Mouse (Mus musculus) intestine, postnatal 0 days (tissue): ENCODE results near the gene Gmds. TPM values are rescaled to one million over a fixed set of nuclear protein-coding genes. Genes with fewer than 3 reads are reported as not detected.

Source experiments
- ATAC-seq: fragments of 200-750 bp; cut with Nextera tagmentation; 2 replicates; pipeline ENCODE4 v1.8.0; 2017; ENCODE audit warnings: mild to moderate bottlenecking, moderate TSS enrichment, moderate library complexity
- H3K27ac ChIP-seq: fragments of 300-500 bp; sonication (generic); 2 replicates; pipeline ENCODE4 v1.5.1; 2014; ENCODE audit warnings: mild to moderate bottlenecking, low read depth, low read length, moderate library complexity
- H3K27me3 ChIP-seq: fragments of 300-500 bp; sonication (generic); replicated peaks from 2 replicates; pipeline ENCODE4 v1.6.1; 2014; ENCODE audit warnings: low read length, mixed read lengths; ENCODE audit not compliant: control insufficient read depth, insufficient read depth
- H3K36me3 ChIP-seq: fragments of 300-500 bp; sonication (generic); 2 replicates; pipeline ENCODE4 v1.6.1; 2014; ENCODE audit warnings: mild to moderate bottlenecking, moderate library complexity; ENCODE audit not compliant: control insufficient read depth, insufficient read depth
- H3K4me1 ChIP-seq: fragments of 300-500 bp; sonication (generic); replicated peaks from 2 replicates; pipeline ENCODE4 v1.6.1; 2014; ENCODE audit warnings: antibody characterized with exemption, low read length, mixed read lengths; ENCODE audit not compliant: control insufficient read depth, insufficient read depth
- H3K4me2 ChIP-seq: fragments of 300-500 bp; sonication (generic); replicated peaks from 2 replicates; pipeline ENCODE4 v1.6.1; 2014; ENCODE audit warnings: low read depth, mild to moderate bottlenecking, moderate library complexity
- H3K4me3 ChIP-seq: fragments of 300-500 bp; sonication (generic); 2 replicates; pipeline ENCODE4 v1.5.1; 2014; ENCODE audit warnings: low read depth, low read length
- H3K9ac ChIP-seq: fragments of 300-500 bp; sonication (generic); 2 replicates; pipeline ENCODE4 v1.6.1; 2014; ENCODE audit warnings: mild to moderate bottlenecking, low read depth, low read length
- H3K9me3 ChIP-seq: fragments of 300-500 bp; sonication (generic); 2 replicates; pipeline ENCODE4 v1.6.1; 2016; ENCODE audit warnings: mixed run types; ENCODE audit not compliant: control insufficient read depth
- CTCF ChIP-seq: sonication (generic); IDR thresholded peaks from 2 replicates; pipeline ENCODE4 v1.5.1; 2016; ENCODE audit warnings: low read depth, mild to moderate bottlenecking, control low read depth, antibody characterized with exemption, moderate library complexity
- WGBS: fragments of 180-500 bp; shearing (Covaris S2); extraction: QIAGEN DNeasy Blood & Tissue Kit; methylation state at CpG from one replicate; pipeline ENCODE4 v1.1.7; 2014; 5-methylcytosine and 5-hydroxymethylcytosine counted together
- polyA plus RNA-seq: library from polyadenylated mRNA; unstranded; fragments of >200 nt; fragmentation: Nextera tagmentation; extraction: Ambion mirVana; gene quantifications from 2 replicates; pipeline ENCODE4 v1.2.1, GENCODE M21; 2015

Gene Gmds
- polyA plus RNA-seq, 1 experiment from 2014 or later: 126 TPM

- no peak overlapping the region for H3K4me3 ChIP-seq
- no peaks in the 10 kb centered on the region for H3K27me3 ChIP-seq
- no peak for ATAC-seq
- no peaks in the 10 kb centered on the region for H3K4me1 ChIP-seq
- H3K36me3 ChIP-seq: no peaks in the 10 kb centered on the region
- no peak overlapping the region for H3K9ac ChIP-seq
- no peak overlapping the region for H3K27ac ChIP-seq
- H3K4me2 ChIP-seq: no peak overlapping the region
- no peaks in the 10 kb centered on the region for H3K9me3 ChIP-seq
- WGBS: 64% methylated on average over 1 of the region's 1 CpGs
- TF ChIP-seq CTCF: no peak
Observed at GRCm38 (mm10) chr13:32115468-32115867, 223.1 kb downstream of the Gmds start.

DNA sequence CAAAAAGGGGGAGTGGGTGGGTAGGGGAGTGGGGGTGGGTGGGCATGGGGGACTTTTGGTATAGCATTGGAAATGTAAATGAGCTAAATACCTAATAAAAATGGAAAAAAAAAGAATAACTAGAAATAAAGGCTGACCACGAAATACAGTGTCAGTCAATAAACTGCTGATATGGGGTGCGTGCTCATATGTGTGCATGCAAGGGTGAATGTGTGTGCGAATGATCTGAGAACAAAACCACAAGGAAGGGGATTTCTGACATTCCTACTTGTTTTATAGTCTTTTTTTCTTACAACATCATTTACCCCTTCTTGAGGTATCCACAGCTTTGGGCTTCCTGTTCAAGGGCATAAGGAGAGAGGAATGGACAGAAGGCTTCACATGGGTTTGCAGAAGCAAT is 224.7 kb downstream of the Gmds start:
- TF ChIP-seq CTCF: no peak

DNA sequence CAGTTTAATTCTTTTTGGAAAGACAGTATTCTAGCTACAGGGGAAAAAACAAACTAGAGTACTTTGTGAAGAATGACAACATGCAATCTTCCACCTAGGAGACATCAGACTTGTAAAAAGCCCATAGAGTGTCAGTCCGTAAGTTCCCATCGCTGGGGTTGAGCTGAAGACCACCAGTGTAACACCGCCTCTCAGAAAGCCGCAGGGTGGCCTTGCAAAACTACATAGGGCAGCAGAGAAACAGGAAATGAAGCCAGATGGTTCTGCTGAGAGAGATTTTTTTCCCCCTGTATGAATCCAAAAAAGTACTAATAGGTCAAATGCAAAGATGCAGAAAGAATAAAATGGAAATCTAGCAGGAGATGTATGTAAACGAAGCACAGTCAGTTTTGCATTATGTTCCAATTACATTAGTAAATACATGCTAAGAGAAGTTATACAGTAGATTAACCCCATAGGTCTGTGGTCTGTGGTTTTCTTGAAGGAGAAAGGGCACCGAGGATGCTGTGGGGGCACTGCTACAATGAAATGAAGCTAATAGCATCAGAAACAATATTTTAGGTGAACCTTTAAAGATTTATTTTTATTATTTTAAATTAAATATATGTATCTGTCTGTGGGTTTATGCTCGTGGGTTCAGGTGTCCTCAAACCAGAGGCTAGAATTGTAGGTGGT is 250.1 kb downstream of the Gmds start:
- Histone ChIP-seq H3K4me1 (no peaks in the 10 kb centered on the region), H3K27ac (no peak overlapping the region), H3K4me3 (no peak overlapping the region), H3K9me3 (no peaks in the 10 kb centered on the region), H3K36me3 (no peaks in the 10 kb centered on the region), H3K9ac (no peak overlapping the region), H3K27me3 (no peaks in the 10 kb centered on the region), H3K4me2 (no peak overlapping the region)
- no peak for TF ChIP-seq CTCF
- WGBS: 79% methylated on average over 7 of the region's 7 CpGs
- ATAC-seq: no peak

More for the DNA sequence above, 224.7 kb downstream of the Gmds start:
- no peak for ATAC-seq
- Histone ChIP-seq H3K9me3 (no peaks in the 10 kb centered on the region), H3K36me3 (no peaks in the 10 kb centered on the region), H3K4me1 (no peaks in the 10 kb centered on the region), H3K9ac (no peak overlapping the region), H3K27me3 (no peaks in the 10 kb centered on the region), H3K27ac (no peak overlapping the region), H3K4me2 (no peak overlapping the region), H3K4me3 (no peak overlapping the region)
- WGBS: over 99% methylated on average over 3 of the region's 3 CpGs

DNA sequence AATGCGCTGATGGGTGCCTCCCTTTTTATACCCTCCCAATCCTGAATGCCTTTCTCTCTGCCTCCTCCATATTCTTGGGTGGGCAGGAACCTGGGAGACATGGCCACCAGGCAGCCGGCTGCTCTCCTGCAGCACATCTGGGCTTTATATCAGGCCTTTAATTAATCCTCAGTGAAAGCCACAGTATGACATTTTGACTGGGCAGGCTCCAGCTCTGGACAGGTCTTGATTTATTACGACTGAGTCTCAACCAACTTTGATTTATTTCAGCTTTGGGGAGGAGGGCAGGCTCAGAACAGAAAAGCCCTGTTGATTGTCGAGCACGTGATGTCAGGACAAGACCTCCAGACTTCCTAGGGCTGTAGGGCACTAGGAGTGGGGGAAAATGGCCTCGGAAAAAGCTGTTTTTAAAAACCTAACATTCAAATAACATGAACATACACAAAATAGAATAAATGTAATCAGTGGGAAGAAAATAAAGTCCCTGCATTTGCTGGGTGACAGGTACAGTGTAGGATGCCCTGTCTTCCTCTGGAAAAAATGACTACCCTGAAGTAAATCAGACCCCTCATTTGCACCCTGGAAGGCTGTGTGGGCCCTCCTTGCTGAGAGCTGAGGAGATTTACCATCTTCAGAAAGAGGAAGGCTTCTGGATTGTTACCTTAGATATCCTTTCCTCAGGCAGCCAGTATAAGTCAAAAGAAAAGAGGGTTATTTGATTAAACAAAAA is 257.9 kb downstream of the Gmds start:
- Histone ChIP-seq H3K4me3 (no peak overlapping the region), H3K27me3 (no peaks in the 10 kb centered on the region), H3K4me2 (no peak overlapping the region), H3K36me3 (no peaks in the 10 kb centered on the region), H3K27ac (no peak overlapping the region), H3K9ac (no peak overlapping the region), H3K4me1 (no peaks in the 10 kb centered on the region), H3K9me3 (no peaks in the 10 kb centered on the region)
- TF ChIP-seq CTCF: no peak
- no peak for ATAC-seq
- 50% methylated on average over 6 of the region's 6 CpGs for WGBS

DNA sequence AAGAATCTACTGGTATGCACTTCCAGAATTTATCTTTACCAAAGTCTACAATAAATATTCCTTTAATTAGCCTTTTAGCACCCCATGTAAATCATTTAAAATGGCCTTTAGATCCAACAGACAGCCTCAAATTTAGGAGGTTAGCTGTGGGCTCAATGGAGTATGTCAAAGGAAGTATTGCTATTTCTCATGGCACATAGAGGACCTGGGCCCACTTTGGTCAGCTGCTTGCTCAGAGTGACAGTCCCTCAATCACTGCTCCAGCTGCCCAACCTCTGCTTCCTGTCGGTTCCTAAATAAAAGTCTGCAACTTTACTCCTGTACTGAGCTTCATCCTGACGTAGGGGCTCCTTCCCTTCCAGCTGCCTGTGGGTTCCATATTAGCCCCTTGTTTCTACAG is 264.9 kb downstream of the Gmds start:
- Histone ChIP-seq H3K4me2 (no peak overlapping the region), H3K4me1 (no peaks in the 10 kb centered on the region), H3K9ac (no peak overlapping the region), H3K36me3 (no peaks in the 10 kb centered on the region), H3K27ac (no peak overlapping the region), H3K27me3 (no peaks in the 10 kb centered on the region), H3K9me3 (no peaks in the 10 kb centered on the region), H3K4me3 (no peak overlapping the region)
- TF ChIP-seq CTCF: no peak
- 58% methylated on average over 2 of the region's 2 CpGs for WGBS
- no peak for ATAC-seq

DNA sequence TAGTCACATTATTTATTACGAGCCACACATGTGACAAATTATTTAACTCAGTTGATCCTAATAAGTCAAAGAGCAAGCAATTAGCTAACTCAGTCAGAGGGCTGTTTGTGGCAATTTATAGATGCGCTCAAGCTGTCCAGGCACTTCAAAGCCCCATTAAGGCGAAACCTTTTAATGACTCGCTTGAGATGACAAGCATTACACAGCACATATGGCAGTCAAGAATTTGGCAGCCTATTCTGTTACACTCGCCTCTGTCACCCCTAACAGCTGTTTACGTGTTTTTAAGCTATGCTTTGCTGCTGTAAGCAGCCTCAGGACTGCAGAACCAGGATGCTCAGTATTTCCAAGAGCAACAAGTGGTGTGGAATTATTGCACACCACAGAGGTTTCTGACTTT is 283.2 kb downstream of the Gmds start:
- 58% methylated on average over 6 of the region's 6 CpGs for WGBS
- ATAC-seq: no peak
- H3K27me3 ChIP-seq: no peaks in the 10 kb centered on the region
- H3K4me1 ChIP-seq: no peaks in the 10 kb centered on the region
- H3K36me3 ChIP-seq: no peaks in the 10 kb centered on the region
- no peaks in the 10 kb centered on the region for H3K9me3 ChIP-seq
- no peak overlapping the region for H3K9ac ChIP-seq
- H3K4me3 ChIP-seq: no peak overlapping the region
- no peak overlapping the region for H3K4me2 ChIP-seq
- H3K27ac ChIP-seq: no peak overlapping the region
- no peak for TF ChIP-seq CTCF
